Mouse (Mus musculus) liver, postnatal 0 days (tissue): ENCODE measurements around the gene Nprl3.

Experiments used
- CTCF ChIP-seq: sonication (generic); IDR thresholded peaks from 2 replicates; pipeline ENCODE4 v1.5.1; 2016; ENCODE audit warnings: antibody characterized with exemption, low read depth
- EP300 ChIP-seq: IDR thresholded peaks from 2 replicates; pipeline ENCODE4 v1.6.1; 2016; ENCODE audit warnings: antibody characterized with exemption, low read depth, mild to moderate bottlenecking

- no peak for TF ChIP-seq CTCF
- no peak for TF ChIP-seq EP300
Observed at GRCm38 (mm10) chr11:32225222-32226104, 42.0 kb downstream of the Nprl3 start.
